Mouse (Mus musculus) lung, embryonic 15.5 days (tissue): ENCODE measurements around the gene Gm48552. TPM values are rescaled to one million over a fixed set of nuclear protein-coding genes. Genes with fewer than 3 reads are reported as not detected.

ENCODE experiments used
- ATAC-seq: fragments of 200-750 bp; cut with Nextera tagmentation; 2 replicates; pipeline ENCODE4 v1.8.0; 2017; ENCODE audit warnings: moderate number of reproducible peaks, borderline replicate concordance; ENCODE audit not compliant: low FRiP score, low TSS enrichment; ENCODE audit errors: extremely low read depth
- H3K27ac ChIP-seq: fragments of 300-500 bp; sonication (generic); 2 replicates; pipeline ENCODE4 v1.5.1; 2015; ENCODE audit warnings: moderate library complexity, mild to moderate bottlenecking, inconsistent platforms
- H3K27me3 ChIP-seq: fragments of 300-500 bp; sonication (generic); 2 replicates; pipeline ENCODE4 v1.6.1; 2015; ENCODE audit warnings: inconsistent platforms
- H3K36me3 ChIP-seq: fragments of 300-500 bp; sonication (generic); 2 replicates; pipeline ENCODE4 v1.6.1; 2015; ENCODE audit warnings: inconsistent platforms
- H3K4me1 ChIP-seq: fragments of 300-500 bp; sonication (generic); 2 replicates; pipeline ENCODE4 v1.6.1; 2015; ENCODE audit warnings: inconsistent platforms
- H3K4me2 ChIP-seq: fragments of 300-500 bp; sonication (generic); 2 replicates; pipeline ENCODE4 v1.6.1; 2015; ENCODE audit warnings: inconsistent platforms, mild to moderate bottlenecking, moderate library complexity
- H3K4me3 ChIP-seq: fragments of 300-500 bp; sonication (generic); 2 replicates; pipeline ENCODE4 v1.5.1; 2015; ENCODE audit warnings: mild to moderate bottlenecking, inconsistent platforms
- H3K9ac ChIP-seq: fragments of 300-500 bp; sonication (generic); 2 replicates; pipeline ENCODE4 v1.6.1; 2015; ENCODE audit warnings: inconsistent platforms
- H3K9me3 ChIP-seq: fragments of 300-500 bp; sonication (generic); 2 replicates; pipeline ENCODE4 v1.6.1; 2016; ENCODE audit warnings: inconsistent platforms
- WGBS: fragments of 180-500 bp; shearing (Covaris S2); methylation state at CpG from one replicate; pipeline ENCODE4 v1.1.7; 2015; 5-methylcytosine and 5-hydroxymethylcytosine counted together
- polyA plus RNA-seq: library from polyadenylated mRNA; unstranded; fragments of >200 nt; fragmentation: Nextera tagmentation; extraction: Ambion mirVana; gene quantifications from 2 replicates; pipeline ENCODE4 v1.2.1, GENCODE M21; 2015

Gene Gm48552
- polyA plus RNA-seq, 1 experiment from 2014 or later, result 2.3 TPM

GRCm38 (mm10) chr10:81419111-81419928 lies 30.5 kb downstream of the Gm48552 start:
- Histone ChIP-seq H3K4me2 (no peak overlapping the region), H3K4me3 (no peak overlapping the region), H3K9me3 (no peaks in the 10 kb centered on the region), H3K9ac (no peak overlapping the region), H3K36me3 (peaks cover 10% of the 10 kb centered on the region), H3K4me1 (peaks cover 68% of the 10 kb centered on the region), H3K27me3 (no peaks in the 10 kb centered on the region), H3K27ac (no peak overlapping the region)
- 93% methylated on average over 10 of the region's 10 CpGs for WGBS
- no peak for ATAC-seq

- H3K27me3 ChIP-seq, result no peaks in the 10 kb centered on the region
- WGBS, result 72% methylated on average over 40 of the region's 40 CpGs
- peaks cover 10% of the 10 kb centered on the region for H3K36me3 ChIP-seq
- no peak overlapping the region for H3K27ac ChIP-seq
- H3K4me2 ChIP-seq, result no peak overlapping the region
- H3K9me3 ChIP-seq, result no peaks in the 10 kb centered on the region
- no peak for ATAC-seq
- H3K4me3 ChIP-seq, result no peak overlapping the region
- no peak overlapping the region for H3K9ac ChIP-seq
- peaks cover 68% of the 10 kb centered on the region for H3K4me1 ChIP-seq
These were observed 31.5 kb downstream of the Gm48552 start for GRCm38 (mm10) chr10:81420191-81420767.

GRCm38 (mm10) chr10:81421041-81421796 lies 32.4 kb downstream of the Gm48552 start:
- no peak overlapping the region for H3K4me2 ChIP-seq
- H3K9ac ChIP-seq, result no peak overlapping the region
- no peak for ATAC-seq
- no peak overlapping the region for H3K27ac ChIP-seq
- H3K36me3 ChIP-seq, result peaks cover 10% of the 10 kb centered on the region
- WGBS, result 67% methylated on average over 4 of the region's 4 CpGs
- H3K9me3 ChIP-seq, result no peaks in the 10 kb centered on the region
- no peak overlapping the region for H3K4me3 ChIP-seq
- no peaks in the 10 kb centered on the region for H3K27me3 ChIP-seq
- peaks cover 66% of the 10 kb centered on the region for H3K4me1 ChIP-seq

- no peaks in the 10 kb centered on the region for H3K27me3 ChIP-seq
- no peaks in the 10 kb centered on the region for H3K9me3 ChIP-seq
- 83% methylated on average over 5 of the region's 5 CpGs for WGBS
- no peak overlapping the region for H3K4me2 ChIP-seq
- no peak overlapping the region for H3K9ac ChIP-seq
- no peak overlapping the region for H3K4me3 ChIP-seq
- no peak overlapping the region for H3K27ac ChIP-seq
- H3K4me1 ChIP-seq, result peaks cover 61% of the 10 kb centered on the region
- peaks cover 10% of the 10 kb centered on the region for H3K36me3 ChIP-seq
- ATAC-seq, result no peak
These were observed 32.9 kb downstream of the Gm48552 start for GRCm38 (mm10) chr10:81421797-81422100.

- no peaks in the 10 kb centered on the region for H3K9me3 ChIP-seq
- ATAC-seq, result no peak
- no peak overlapping the region for H3K9ac ChIP-seq
These were observed 33.4 kb downstream of the Gm48552 start for GRCm38 (mm10) chr10:81422191-81422590.

GRCm38 (mm10) chr10:81422661-81423217 lies 33.9 kb downstream of the Gm48552 start:
- no peak overlapping the region for H3K4me2 ChIP-seq
- no peak for ATAC-seq
- H3K27ac ChIP-seq, result no peak overlapping the region
- H3K4me1 ChIP-seq, result peaks cover 56% of the 10 kb centered on the region
- no peak overlapping the region for H3K4me3 ChIP-seq
- no peaks in the 10 kb centered on the region for H3K9me3 ChIP-seq
- no peak overlapping the region for H3K9ac ChIP-seq
- H3K36me3 ChIP-seq, result peaks cover 10% of the 10 kb centered on the region
- WGBS, result 80% methylated on average over 3 of the region's 3 CpGs
- no peaks in the 10 kb centered on the region for H3K27me3 ChIP-seq

More at GRCm38 (mm10) chr10:81422191-81422590, 33.4 kb downstream of the Gm48552 start:
- H3K36me3 ChIP-seq, result peaks cover 10% of the 10 kb centered on the region
- no peak overlapping the region for H3K27ac ChIP-seq
- H3K27me3 ChIP-seq, result no peaks in the 10 kb centered on the region
- 64% methylated on average over 6 of the region's 6 CpGs for WGBS
- H3K4me3 ChIP-seq, result no peak overlapping the region
- no peak overlapping the region for H3K4me2 ChIP-seq
- H3K4me1 ChIP-seq, result peaks cover 58% of the 10 kb centered on the region

GRCm38 (mm10) chr10:81423476-81424245 lies 34.9 kb downstream of the Gm48552 start:
- H3K27me3 ChIP-seq, result 0 out of 2 replicates have a peak, but pooled peaks cover 3% of the 10 kb centered on the region
- peak overlapping the region; percentile 25 for H3K9ac ChIP-seq
- H3K9me3 ChIP-seq, result no peaks in the 10 kb centered on the region
- H3K36me3 ChIP-seq, result peaks cover 10% of the 10 kb centered on the region
- 68% methylated on average over 4 of the region's 4 CpGs for WGBS
- H3K4me1 ChIP-seq, result peaks cover 46% of the 10 kb centered on the region
- H3K4me3 ChIP-seq, result peak overlapping the region; percentile 74
- ATAC-seq, result no peak
- H3K4me2 ChIP-seq, result peak overlapping the region; percentile 89
- peak overlapping the region; percentile 78 for H3K27ac ChIP-seq

- peaks cover 41% of the 10 kb centered on the region for H3K4me1 ChIP-seq
- H3K4me2 ChIP-seq, result peak overlapping the region; percentile 89
- no peaks in the 10 kb centered on the region for H3K9me3 ChIP-seq
- 0 out of 2 replicates have a peak, but pooled peaks cover 3% of the 10 kb centered on the region for H3K27me3 ChIP-seq
- peak overlapping the region; percentile 78 for H3K9ac ChIP-seq
- peaks cover 10% of the 10 kb centered on the region for H3K36me3 ChIP-seq
- 6% methylated on average over 25 of the region's 25 CpGs for WGBS
- H3K27ac ChIP-seq, result peak overlapping the region; percentile 78
- peak overlapping the region; percentile 74 for H3K4me3 ChIP-seq
- ATAC-seq, result peak; percentile 16; the same call in 1 of the 2 replicates
These were observed 35.6 kb downstream of the Gm48552 start for GRCm38 (mm10) chr10:81424246-81425051.

GRCm38 (mm10) chr10:81425236-81425850 lies 36.5 kb downstream of the Gm48552 start:
- Histone ChIP-seq H3K4me3 (peak overlapping the region; percentile 74), H3K27me3 (0 out of 2 replicates have a peak, but pooled peaks cover 3% of the 10 kb centered on the region), H3K27ac (peak overlapping the region; percentile 78), H3K4me2 (peak overlapping the region; percentile 89), H3K9ac (peak overlapping the region; percentile 78), H3K4me1 (peaks cover 40% of the 10 kb centered on the region), H3K36me3 (peaks cover 3% of the 10 kb centered on the region), H3K9me3 (no peaks in the 10 kb centered on the region)
- ATAC-seq, result no peak
- 33% methylated on average over 10 of the region's 10 CpGs for WGBS

- WGBS, result 2% methylated on average over 23 of the region's 33 CpGs
These were observed 37.4 kb downstream of the Gm48552 start for GRCm38 (mm10) chr10:81426081-81426671.

More at GRCm38 (mm10) chr10:81426081-81426671, 37.4 kb downstream of the Gm48552 start:
- H3K9me3 ChIP-seq, result no peaks in the 10 kb centered on the region
- H3K4me1 ChIP-seq, result peaks cover 39% of the 10 kb centered on the region
- no peak for ATAC-seq
- H3K27me3 ChIP-seq, result 0 out of 2 replicates have a peak, but pooled peaks cover 3% of the 10 kb centered on the region
- peak overlapping the region; percentile 78 for H3K27ac ChIP-seq
- H3K4me3 ChIP-seq, result peak overlapping the region; percentile 74
- H3K36me3 ChIP-seq, result no peaks in the 10 kb centered on the region
- H3K4me2 ChIP-seq, result peak overlapping the region; percentile 89
- H3K9ac ChIP-seq, result peak overlapping the region; percentile 78
